Mouse (Mus musculus) lung, adult 2 months (tissue): ENCODE measurements around the gene Gm2237. TPM values are rescaled to one million over a fixed set of nuclear protein-coding genes. Genes with fewer than 3 reads are reported as not detected.
A peak's percentile ranks its signal among the peaks of the same experiment; 100 is the strongest.
"Not testable (repeated sequence)": the region's sequence is repeated elsewhere in the genome, so short reads cannot be mapped to it uniquely, and the experiment has no call there.

ENCODE experiments used
- DNase-seq: peaks from one replicate; pipeline ENCODE4 v3.0.0; 2022
- H3K4me1 ChIP-seq: fragments of 200-500 bp; 2 replicates; pipeline ENCODE4 v1.6.1; 2011; ENCODE audit warnings: low read length; ENCODE audit not compliant: control insufficient read depth, insufficient read depth
- H3K4me3 ChIP-seq: fragments of 200-500 bp; replicated peaks from 2 replicates; pipeline ENCODE3; 2011; ENCODE audit warnings: low read depth, mild to moderate bottlenecking, control low read depth, low read length; ENCODE audit errors: extremely low read depth
- WGBS: fragments of 180-500 bp; shearing (Covaris S2); methylation state at CpG from one replicate; pipeline ENCODE4 v1.1.7; 2018; 5-methylcytosine and 5-hydroxymethylcytosine counted together
- polyA plus RNA-seq: library from polyadenylated mRNA; depleted of rRNA; stranded (reverse); fragments of >200 nt; gene quantifications from 2 replicates; pipeline ENCODE4 v1.2.3, GENCODE M21; 2012; rRNA removed

Gene Gm2237
- 0.06 and 0.33 TPM in 2 replicates for polyA plus RNA-seq

GRCm38 (mm10) chr14:19584804-19585667, at the start of gene Gm2237:
Gene Gm2237, minus strand, starts transcription at chr14:19585135.
- WGBS, result under 1% methylated on average over 19 of the region's 62 CpGs
- not testable (repeated sequence) for H3K4me1 ChIP-seq, H3K4me3 ChIP-seq
- peak; percentile 4 for DNase-seq

DNA sequence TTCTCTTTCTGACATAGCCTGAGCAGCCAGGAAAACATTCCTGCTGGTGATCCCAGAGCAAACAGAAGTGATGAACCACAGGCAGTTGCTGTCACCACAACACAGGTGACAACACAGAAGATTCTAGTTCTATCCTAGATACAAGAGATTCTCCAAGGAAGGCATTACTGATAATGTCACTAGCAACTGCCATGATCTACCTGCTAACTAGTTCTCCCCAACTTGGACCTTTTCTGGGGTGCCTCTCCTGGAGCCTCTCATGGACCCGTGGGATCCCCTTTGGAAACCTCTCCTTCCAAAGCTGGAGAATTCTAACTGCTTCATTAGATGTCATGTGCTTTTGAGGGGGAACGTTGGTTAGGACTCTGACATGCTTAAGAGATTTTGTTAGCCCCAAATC, 17.5 kb upstream of the Gm2237 start, which contains the start of gene Gm5458:
Gm5458 (minus strand) TSS at position 101 of the 400 bp plus-strand sequence.
- not testable (repeated sequence) for DNase-seq, H3K4me3 ChIP-seq, H3K4me1 ChIP-seq
- 85% methylated on average over 2 of the region's 2 CpGs for WGBS

DNA sequence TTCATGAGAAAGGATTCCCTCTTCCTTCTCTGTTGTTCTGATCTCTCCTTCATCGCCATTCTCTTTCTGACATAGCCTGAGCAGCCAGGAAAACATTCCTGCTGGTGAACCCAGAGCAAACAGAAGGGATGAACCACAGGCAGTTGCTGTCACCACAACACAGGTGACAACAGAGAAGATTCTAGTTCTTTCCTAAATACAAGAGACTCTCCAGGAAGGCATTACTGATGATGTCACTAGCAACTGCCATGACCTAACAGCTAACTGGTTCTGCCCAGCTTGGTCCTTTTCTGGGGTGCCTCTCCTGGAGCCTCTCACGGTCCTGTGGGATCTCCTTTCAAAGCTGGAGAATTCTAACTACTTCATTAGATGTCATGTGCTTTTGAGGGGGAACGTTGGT, 35.1 kb downstream of the Gm2237 start, which contains the start of gene Gm2244:
Gm2244 (minus strand) TSS at position 101 of the 400 bp plus-strand sequence.
- H3K4me1 ChIP-seq, H3K4me3 ChIP-seq, DNase-seq: not testable (repeated sequence)
- 89% methylated on average over 1 of the region's 3 CpGs for WGBS

Other genes starting within 250 kb of the Gm2237 start
- not detected in 2 replicates for gene Gm21738, start 166.2 kb downstream of the Gm2237 start, polyA plus RNA-seq
- gene Gm2244, start 35.2 kb downstream of the Gm2237 start, polyA plus RNA-seq, result not detected in 2 replicates
- gene Gm5458, start 17.4 kb upstream of the Gm2237 start, polyA plus RNA-seq, result not detected in 2 replicates
- 10.4 and 10.7 TPM in 2 replicates for gene Nid2, start 166.1 kb upstream of the Gm2237 start, polyA plus RNA-seq
- gene Rtraf, start 238.7 kb upstream of the Gm2237 start, polyA plus RNA-seq, result 18.0 TPM in 2 replicates